Mouse (Mus musculus): ENCODE measurements at regions not wholly inside any gene's neighbourhood (a gene's known extent, or its start where the extent isn't known, plus 50 kb on each side); places are given as distances from the start of the nearest gene placed in this dataset.

GRCm38 (mm10) chr2:170652128-170652527 lies 50.3 kb upstream of the 4930470P17Rik start:
- TF ChIP-seq CTCF (IDR thresholded peaks at IDR 0.05; ENCODE audit: insufficient read depth, low read depth, low read length) (no peak), POLR2A (IDR thresholded peaks at IDR 0.05; ENCODE audit: insufficient read depth, low read depth, low read length) (no peak)
